Mouse (Mus musculus) neural tube, embryonic 11.5 days (tissue): ENCODE results near the gene Lasp1. TPM values are rescaled to one million over a fixed set of nuclear protein-coding genes. Genes with fewer than 3 reads are reported as not detected.

ENCODE experiments used
- ATAC-seq: fragments of 200-750 bp; cut with Nextera tagmentation; 2 replicates; pipeline ENCODE4 v1.8.0; 2017; ENCODE audit warnings: moderate number of reproducible peaks, mild to moderate bottlenecking, moderate TSS enrichment, moderate library complexity; ENCODE audit not compliant: insufficient read depth, low FRiP score, low TSS enrichment
- DNase-seq: peaks from one replicate; pipeline ENCODE4 v3.0.0-alpha.2; 2015; ENCODE audit warnings: low spot score
- H3K27ac ChIP-seq: fragments of 300-500 bp; sonication (generic); 2 replicates; pipeline ENCODE4 v1.5.1; 2014; ENCODE audit warnings: low read depth, mild to moderate bottlenecking, low read length
- H3K27me3 ChIP-seq: fragments of 300-500 bp; sonication (generic); 2 replicates; pipeline ENCODE4 v1.6.1; 2014; ENCODE audit warnings: mild to moderate bottlenecking, low read length, mixed read lengths; ENCODE audit not compliant: control insufficient read depth, insufficient read depth
- H3K36me3 ChIP-seq: fragments of 300-500 bp; sonication (generic); 2 replicates; pipeline ENCODE4 v1.6.1; 2014; ENCODE audit warnings: mild to moderate bottlenecking, low read length, moderate library complexity, mixed read lengths; ENCODE audit not compliant: control insufficient read depth, insufficient read depth
- H3K4me1 ChIP-seq: fragments of 300-500 bp; sonication (generic); 2 replicates; pipeline ENCODE4 v1.6.1; 2014; ENCODE audit warnings: low read length, mixed read lengths; ENCODE audit not compliant: control insufficient read depth, insufficient read depth
- H3K4me2 ChIP-seq: fragments of 300-500 bp; sonication (generic); 2 replicates; pipeline ENCODE4 v1.6.1; 2014; ENCODE audit warnings: low read depth, mild to moderate bottlenecking, moderate library complexity
- H3K4me3 ChIP-seq: fragments of 300-500 bp; sonication (generic); 2 replicates; pipeline ENCODE4 v1.5.1; 2014; ENCODE audit warnings: low read depth, low read length
- H3K9ac ChIP-seq: fragments of 300-500 bp; sonication (generic); 2 replicates; pipeline ENCODE4 v1.6.1; 2014; ENCODE audit warnings: mild to moderate bottlenecking, low read length
- H3K9me3 ChIP-seq: fragments of 300-500 bp; sonication (generic); 2 replicates; pipeline ENCODE4 v1.6.1; 2016; ENCODE audit warnings: low read length; ENCODE audit not compliant: control insufficient read depth
- WGBS: fragments of 180-500 bp; shearing (Covaris S2); extraction: QIAGEN DNeasy Blood & Tissue Kit; methylation state at CpG from one replicate; pipeline ENCODE4 v1.1.7; 2014; 5-methylcytosine and 5-hydroxymethylcytosine counted together
- polyA plus RNA-seq: library from polyadenylated mRNA; unstranded; fragments of >200 nt; fragmentation: Nextera tagmentation; extraction: Ambion mirVana; gene quantifications from 2 replicates; pipeline ENCODE4 v1.2.1, GENCODE M21; 2014

Gene Lasp1
- polyA plus RNA-seq, 1 experiment from 2014 or later: 73.1 TPM

- H3K27me3 ChIP-seq: no peaks in the 10 kb centered on the region
- H3K4me2 ChIP-seq: peak overlapping the region; percentile 61
- H3K27ac ChIP-seq: peak overlapping the region; percentile 70
- ATAC-seq (peak; percentile 79), DNase-seq (peak; percentile 84)
- peak overlapping the region; percentile 67 for H3K9ac ChIP-seq
- WGBS: 1% methylated on average over 22 of the region's 22 CpGs
- peaks cover 10% of the 10 kb centered on the region for H3K4me1 ChIP-seq
- peaks cover 5% of the 10 kb centered on the region; the same call in 1 of the 2 replicates for H3K36me3 ChIP-seq
- H3K9me3 ChIP-seq: no peaks in the 10 kb centered on the region
- peak overlapping the region; percentile 52 for H3K4me3 ChIP-seq
Observed at GRCm38 (mm10) chr11:97840991-97841661, 42.3 kb downstream of the Lasp1 start.

DNA sequence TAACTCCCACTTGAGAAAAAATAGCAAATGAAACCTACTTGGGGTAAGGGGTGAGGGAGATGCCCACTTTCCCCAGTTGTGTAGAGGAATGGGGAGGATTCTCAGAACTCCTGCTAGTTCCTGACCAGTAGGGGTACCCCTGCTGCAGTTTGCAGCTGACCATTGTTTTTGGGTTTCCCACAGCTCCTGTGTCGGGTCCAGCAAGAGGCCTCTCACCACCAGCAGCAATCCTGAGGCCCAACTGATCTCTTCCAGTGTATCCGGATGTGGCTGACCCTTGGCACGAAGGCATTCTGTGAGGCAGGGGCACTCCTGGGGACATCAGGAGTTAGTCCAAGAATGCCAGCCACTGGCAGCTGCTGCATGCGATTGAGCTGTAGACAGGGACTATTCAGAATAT lies 43.2 kb downstream of the Lasp1 start:
- no peak overlapping the region for H3K27ac ChIP-seq

GRCm38 (mm10) chr11:97850367-97850766 lies 51.6 kb downstream of the Lasp1 start:
- 65% methylated on average over 6 of the region's 6 CpGs for WGBS
- H3K27ac ChIP-seq: no peak overlapping the region
- no peak overlapping the region for H3K9ac ChIP-seq
- no peaks in the 10 kb centered on the region for H3K27me3 ChIP-seq
- no peaks in the 10 kb centered on the region for H3K36me3 ChIP-seq
- no peaks in the 10 kb centered on the region for H3K4me1 ChIP-seq
- H3K4me3 ChIP-seq: no peak overlapping the region
- no peak overlapping the region for H3K4me2 ChIP-seq
- no peak for DNase-seq
- ATAC-seq: no peak
- no peaks in the 10 kb centered on the region for H3K9me3 ChIP-seq

More for the DNA sequence above, 43.2 kb downstream of the Lasp1 start:
- DNase-seq (peak; percentile 12), ATAC-seq (no peak)
- peak overlapping the region; percentile 52 for H3K4me3 ChIP-seq
- H3K27me3 ChIP-seq: no peaks in the 10 kb centered on the region
- 43% methylated on average over 4 of the region's 4 CpGs for WGBS
- H3K4me2 ChIP-seq: peak overlapping the region; percentile 61
- H3K36me3 ChIP-seq: 0 out of 2 replicates have a peak, but pooled peaks cover 3% of the 10 kb centered on the region
- peaks cover 10% of the 10 kb centered on the region for H3K4me1 ChIP-seq
- no peaks in the 10 kb centered on the region for H3K9me3 ChIP-seq
- H3K9ac ChIP-seq: peak overlapping the region; percentile 38

DNA sequence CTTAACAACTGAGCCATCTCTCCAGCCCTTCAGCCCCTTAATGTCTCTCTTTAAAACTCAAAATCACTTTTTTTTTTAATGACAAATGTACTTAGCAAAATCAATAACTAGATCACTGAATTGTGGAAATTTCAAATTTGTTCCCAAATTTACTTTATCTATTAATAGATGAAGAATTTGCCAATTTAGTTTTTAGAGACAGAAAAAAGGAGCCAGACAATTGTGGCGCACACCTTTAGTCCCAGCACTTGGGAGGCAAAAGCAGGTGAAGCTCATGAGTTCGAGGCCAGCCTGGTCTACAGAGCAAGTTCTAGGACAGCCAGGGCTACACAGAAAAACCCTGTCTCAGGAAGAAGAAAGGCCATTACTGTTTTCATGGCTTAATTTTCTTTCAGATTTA lies 52.8 kb downstream of the Lasp1 start:
- 87% methylated on average over 2 of the region's 2 CpGs for WGBS
- ATAC-seq (no peak), DNase-seq (no peak)
- Histone ChIP-seq H3K9ac (no peak overlapping the region), H3K27me3 (no peaks in the 10 kb centered on the region), H3K4me3 (no peak overlapping the region), H3K36me3 (no peaks in the 10 kb centered on the region), H3K4me1 (no peaks in the 10 kb centered on the region), H3K9me3 (no peaks in the 10 kb centered on the region), H3K4me2 (no peak overlapping the region), H3K27ac (no peak overlapping the region)

DNA sequence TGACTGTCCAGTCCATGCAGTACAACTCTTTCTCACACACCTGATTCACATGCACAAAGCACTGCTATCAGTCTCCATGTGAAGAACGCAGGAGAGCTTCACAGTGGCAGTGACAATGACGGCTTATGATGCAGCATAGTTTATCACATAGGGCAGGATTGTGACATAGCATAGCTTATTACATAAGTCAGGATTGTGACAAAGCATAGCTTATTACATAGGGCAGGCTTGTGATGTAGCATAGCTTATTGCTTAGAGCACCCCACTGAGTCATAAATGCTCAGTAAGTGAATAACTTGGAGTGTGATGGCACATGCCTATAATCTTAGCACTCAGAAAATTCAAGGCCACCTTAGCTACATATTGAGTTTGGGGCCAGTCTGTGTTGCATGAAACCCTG lies 56.7 kb downstream of the Lasp1 start:
- DNase-seq: no peak
- ATAC-seq: no peak
- Histone ChIP-seq H3K9ac (no peak overlapping the region), H3K36me3 (no peaks in the 10 kb centered on the region), H3K4me2 (no peak overlapping the region), H3K4me3 (no peak overlapping the region), H3K9me3 (no peaks in the 10 kb centered on the region), H3K27ac (no peak overlapping the region), H3K4me1 (no peaks in the 10 kb centered on the region), H3K27me3 (no peaks in the 10 kb centered on the region)
- WGBS: 97% methylated on average over 2 of the region's 2 CpGs

- 80% methylated on average over 2 of the region's 2 CpGs for WGBS
Observed at GRCm38 (mm10) chr11:97862148-97862547, 63.3 kb downstream of the Lasp1 start.

DNA sequence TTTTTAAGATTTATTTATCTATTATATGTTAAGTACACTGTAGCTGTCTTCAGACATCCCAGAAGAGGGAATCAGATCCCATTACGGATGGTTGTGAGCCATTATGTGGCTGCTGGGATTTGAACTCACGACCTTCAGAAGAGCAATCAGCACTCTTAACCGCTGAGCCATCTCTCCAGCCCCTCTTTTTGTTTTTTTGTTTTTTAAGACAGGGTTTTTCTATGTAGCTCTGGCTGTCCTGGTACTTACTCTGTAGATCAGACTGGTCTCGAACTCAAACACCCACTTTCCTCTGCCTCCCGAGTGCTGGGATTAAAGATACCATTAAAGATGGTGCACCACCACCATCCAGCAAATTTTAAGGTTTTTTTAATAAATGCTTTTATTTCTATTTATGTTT lies 66.6 kb downstream of the Lasp1 start:
- Histone ChIP-seq H3K4me2 (no peak overlapping the region), H3K4me3 (no peak overlapping the region), H3K9me3 (no peaks in the 10 kb centered on the region), H3K9ac (no peak overlapping the region), H3K27me3 (no peaks in the 10 kb centered on the region), H3K27ac (no peak overlapping the region), H3K4me1 (no peaks in the 10 kb centered on the region), H3K36me3 (no peaks in the 10 kb centered on the region)
- no peak for DNase-seq
- 93% methylated on average over 5 of the region's 5 CpGs for WGBS
- ATAC-seq: no peak

More at GRCm38 (mm10) chr11:97862148-97862547, 63.3 kb downstream of the Lasp1 start:
- ATAC-seq: no peak
- Histone ChIP-seq H3K27me3 (no peaks in the 10 kb centered on the region), H3K27ac (no peak overlapping the region), H3K36me3 (no peaks in the 10 kb centered on the region), H3K9me3 (no peaks in the 10 kb centered on the region), H3K9ac (no peak overlapping the region), H3K4me2 (no peak overlapping the region), H3K4me1 (no peaks in the 10 kb centered on the region), H3K4me3 (no peak overlapping the region)
- no peak for DNase-seq

GRCm38 (mm10) chr11:97866091-97866888 lies 67.5 kb downstream of the Lasp1 start:
- Histone ChIP-seq H3K36me3 (no peaks in the 10 kb centered on the region), H3K4me1 (no peaks in the 10 kb centered on the region), H3K9ac (no peak overlapping the region), H3K4me2 (no peak overlapping the region), H3K9me3 (no peaks in the 10 kb centered on the region), H3K27ac (no peak overlapping the region), H3K4me3 (no peak overlapping the region), H3K27me3 (no peaks in the 10 kb centered on the region)
- ATAC-seq: no peak
- no peak for DNase-seq
- 85% methylated on average over 3 of the region's 3 CpGs for WGBS

- DNase-seq: no peak
- Histone ChIP-seq H3K4me2 (no peak overlapping the region), H3K9me3 (no peaks in the 10 kb centered on the region), H3K27me3 (no peaks in the 10 kb centered on the region), H3K36me3 (no peaks in the 10 kb centered on the region), H3K27ac (no peak overlapping the region), H3K9ac (no peak overlapping the region), H3K4me1 (no peaks in the 10 kb centered on the region), H3K4me3 (no peak overlapping the region)
- no peak for ATAC-seq
- 88% methylated on average over 3 of the region's 3 CpGs for WGBS
Observed at GRCm38 (mm10) chr11:97867591-97867990, 68.8 kb downstream of the Lasp1 start.
